Mouse (Mus musculus): ENCODE measurements around the gene Otp. TPM values are rescaled to one million over a fixed set of nuclear protein-coding genes. Genes with fewer than 3 reads are reported as not detected.

Gene Otp
- polyA plus RNA-seq, 1 experiment from 2014 or later: not detected

GRCm38 (mm10) chr13:94871806-94872320 lies 3.5 kb upstream of the Otp start:
- no peak overlapping the region for H3K27ac ChIP-seq (ENCODE audit: low read length)
- 5% methylated on average over 7 of the region's 7 CpGs for WGBS
- H3K36me3 ChIP-seq (ENCODE audit: control insufficient read depth, insufficient read depth): no peaks in the 10 kb centered on the region
- no peak overlapping the region for H3K9ac ChIP-seq (ENCODE audit: low read length)
- H3K27me3 ChIP-seq (ENCODE audit: control insufficient read depth, insufficient read depth, low read length): peaks cover 67% of the 10 kb centered on the region
- no peak overlapping the region for H3K4me2 ChIP-seq (ENCODE audit: low read depth, low read length)
- no peaks in the 10 kb centered on the region for H3K9me3 ChIP-seq (replicated peaks; ENCODE audit: control insufficient read depth, low read length)
- H3K4me1 ChIP-seq (ENCODE audit: control insufficient read depth, insufficient read depth, low read length): peaks cover 7% of the 10 kb centered on the region
- H3K4me3 ChIP-seq (ENCODE audit: low read length): no peak overlapping the region
- ATAC-seq (replicated peaks; ENCODE audit: extremely low read depth, insufficient read depth, low FRiP score): no peak

GRCm38 (mm10) chr13:94872439-94872838 lies 3.0 kb upstream of the Otp start:
- 2% methylated on average over 19 of the region's 19 CpGs for WGBS
- no peak overlapping the region for H3K27ac ChIP-seq (ENCODE audit: low read length)
- no peak overlapping the region for H3K9ac ChIP-seq (ENCODE audit: low read length)
- ATAC-seq (replicated peaks; ENCODE audit: extremely low read depth, insufficient read depth, low FRiP score): no peak
- H3K4me3 ChIP-seq (ENCODE audit: low read length): no peak overlapping the region
- H3K4me1 ChIP-seq (ENCODE audit: control insufficient read depth, insufficient read depth, low read length): peaks cover 7% of the 10 kb centered on the region
- no peaks in the 10 kb centered on the region for H3K36me3 ChIP-seq (ENCODE audit: control insufficient read depth, insufficient read depth)
- peaks cover 67% of the 10 kb centered on the region for H3K27me3 ChIP-seq (ENCODE audit: control insufficient read depth, insufficient read depth, low read length)
- H3K9me3 ChIP-seq (replicated peaks; ENCODE audit: control insufficient read depth, low read length): no peaks in the 10 kb centered on the region
- H3K4me2 ChIP-seq (ENCODE audit: low read depth, low read length): no peak overlapping the region

- under 1% methylated on average over 53 of the region's 54 CpGs for WGBS
- Histone ChIP-seq H3K27me3 (ENCODE audit: control insufficient read depth, insufficient read depth, low read length) (peaks cover 65% of the 10 kb centered on the region), H3K4me1 (ENCODE audit: control insufficient read depth, insufficient read depth, low read length) (peaks cover 7% of the 10 kb centered on the region), H3K27ac (ENCODE audit: low read length) (no peak overlapping the region), H3K4me3 (ENCODE audit: low read length) (0 out of 2 replicates have a peak overlapping the region, but pooled peaks have one; percentile 10), H3K4me2 (ENCODE audit: low read depth, low read length) (peak overlapping the region; percentile 11; the same call in 1 of the 2 replicates), H3K9ac (ENCODE audit: low read length) (no peak overlapping the region), H3K36me3 (ENCODE audit: control insufficient read depth, insufficient read depth) (no peaks in the 10 kb centered on the region), H3K9me3 (replicated peaks; ENCODE audit: control insufficient read depth, low read length) (no peaks in the 10 kb centered on the region)
- ATAC-seq (replicated peaks; ENCODE audit: extremely low read depth, insufficient read depth, low FRiP score): no peak
Observed at GRCm38 (mm10) chr13:94873111-94874038, 2.0 kb upstream of the Otp start.

GRCm38 (mm10) chr13:94874039-94874425 lies 1.4 kb upstream of the Otp start:
- Histone ChIP-seq H3K4me2 (ENCODE audit: low read depth, low read length) (no peak overlapping the region), H3K9me3 (replicated peaks; ENCODE audit: control insufficient read depth, low read length) (no peaks in the 10 kb centered on the region), H3K27ac (ENCODE audit: low read length) (no peak overlapping the region), H3K9ac (ENCODE audit: low read length) (no peak overlapping the region), H3K27me3 (ENCODE audit: control insufficient read depth, insufficient read depth, low read length) (peaks cover 62% of the 10 kb centered on the region), H3K4me1 (ENCODE audit: control insufficient read depth, insufficient read depth, low read length) (peaks cover 3% of the 10 kb centered on the region), H3K36me3 (ENCODE audit: control insufficient read depth, insufficient read depth) (no peaks in the 10 kb centered on the region), H3K4me3 (ENCODE audit: low read length) (no peak overlapping the region)
- no peak for ATAC-seq (replicated peaks; ENCODE audit: extremely low read depth, insufficient read depth, low FRiP score)
- WGBS: 4% methylated on average over 8 of the region's 8 CpGs

GRCm38 (mm10) chr13:94874656-94875395 lies 576 bp upstream of the Otp start:
- no peak overlapping the region for H3K27ac ChIP-seq (ENCODE audit: low read length)
- ATAC-seq (replicated peaks; ENCODE audit: extremely low read depth, insufficient read depth, low FRiP score): no peak
- no peak overlapping the region for H3K4me2 ChIP-seq (ENCODE audit: low read depth, low read length)
- H3K4me1 ChIP-seq (ENCODE audit: control insufficient read depth, insufficient read depth, low read length): no peaks in the 10 kb centered on the region
- H3K4me3 ChIP-seq (ENCODE audit: low read length): no peak overlapping the region
- H3K9ac ChIP-seq (ENCODE audit: low read length): no peak overlapping the region
- H3K27me3 ChIP-seq (ENCODE audit: control insufficient read depth, insufficient read depth, low read length): peaks cover 64% of the 10 kb centered on the region
- H3K9me3 ChIP-seq (replicated peaks; ENCODE audit: control insufficient read depth, low read length): no peaks in the 10 kb centered on the region
- no peaks in the 10 kb centered on the region for H3K36me3 ChIP-seq (ENCODE audit: control insufficient read depth, insufficient read depth)
- 2% methylated on average over 23 of the region's 23 CpGs for WGBS

GRCm38 (mm10) chr13:94876286-94877210 lies 1.1 kb downstream of the Otp start:
- 3% methylated on average over 30 of the region's 30 CpGs for WGBS
- H3K27me3 ChIP-seq (ENCODE audit: control insufficient read depth, insufficient read depth, low read length): peaks cover 64% of the 10 kb centered on the region
- ATAC-seq (replicated peaks; ENCODE audit: extremely low read depth, insufficient read depth, low FRiP score): no peak

GRCm38 (mm10) chr13:94877211-94877590 lies 1.8 kb downstream of the Otp start:
- Histone ChIP-seq H3K27ac (ENCODE audit: low read length) (no peak overlapping the region), H3K27me3 (ENCODE audit: control insufficient read depth, insufficient read depth, low read length) (peaks cover 65% of the 10 kb centered on the region), H3K36me3 (ENCODE audit: control insufficient read depth, insufficient read depth) (no peaks in the 10 kb centered on the region), H3K4me1 (ENCODE audit: control insufficient read depth, insufficient read depth, low read length) (no peaks in the 10 kb centered on the region), H3K9me3 (replicated peaks; ENCODE audit: control insufficient read depth, low read length) (no peaks in the 10 kb centered on the region), H3K4me2 (ENCODE audit: low read depth, low read length) (no peak overlapping the region), H3K9ac (ENCODE audit: low read length) (no peak overlapping the region), H3K4me3 (ENCODE audit: low read length) (no peak overlapping the region)
- ATAC-seq (replicated peaks; ENCODE audit: extremely low read depth, insufficient read depth, low FRiP score): no peak
- WGBS: 2% methylated on average over 27 of the region's 27 CpGs

More at GRCm38 (mm10) chr13:94876286-94877210, 1.1 kb downstream of the Otp start:
- Histone ChIP-seq H3K9ac (ENCODE audit: low read length) (no peak overlapping the region), H3K4me1 (ENCODE audit: control insufficient read depth, insufficient read depth, low read length) (no peaks in the 10 kb centered on the region), H3K9me3 (replicated peaks; ENCODE audit: control insufficient read depth, low read length) (no peaks in the 10 kb centered on the region), H3K4me3 (ENCODE audit: low read length) (no peak overlapping the region), H3K36me3 (ENCODE audit: control insufficient read depth, insufficient read depth) (no peaks in the 10 kb centered on the region), H3K4me2 (ENCODE audit: low read depth, low read length) (no peak overlapping the region), H3K27ac (ENCODE audit: low read length) (no peak overlapping the region)

- 15% methylated on average over 10 of the region's 10 CpGs for WGBS
- no peak for ATAC-seq (replicated peaks; ENCODE audit: extremely low read depth, insufficient read depth, low FRiP score)
Observed at GRCm38 (mm10) chr13:94877991-94878745, 2.8 kb downstream of the Otp start.

More at GRCm38 (mm10) chr13:94877991-94878745, 2.8 kb downstream of the Otp start:
- Histone ChIP-seq H3K27ac (ENCODE audit: low read length) (no peak overlapping the region), H3K27me3 (ENCODE audit: control insufficient read depth, insufficient read depth, low read length) (peaks cover 70% of the 10 kb centered on the region), H3K4me1 (ENCODE audit: control insufficient read depth, insufficient read depth, low read length) (peaks cover 7% of the 10 kb centered on the region), H3K9ac (ENCODE audit: low read length) (no peak overlapping the region), H3K4me2 (ENCODE audit: low read depth, low read length) (no peak overlapping the region), H3K4me3 (ENCODE audit: low read length) (no peak overlapping the region), H3K9me3 (replicated peaks; ENCODE audit: control insufficient read depth, low read length) (no peaks in the 10 kb centered on the region), H3K36me3 (ENCODE audit: control insufficient read depth, insufficient read depth) (no peaks in the 10 kb centered on the region)
